Mouse (Mus musculus) limb, embryonic 12.5 days (tissue): ENCODE results near the gene Fut2. TPM values are rescaled to one million over a fixed set of nuclear protein-coding genes. Genes with fewer than 3 reads are reported as not detected.

ENCODE experiments used
- ATAC-seq: fragments of 200-750 bp; cut with Nextera tagmentation; 2 replicates; pipeline ENCODE4 v1.8.0; 2017; ENCODE audit warnings: low read depth, moderate TSS enrichment; ENCODE audit not compliant: insufficient number of reproducible peaks, insufficient read depth, low FRiP score, low TSS enrichment
- H3K27ac ChIP-seq: fragments of 300-500 bp; sonication (generic); 2 replicates; pipeline ENCODE4 v1.5.1; 2016; ENCODE audit warnings: mild to moderate bottlenecking, moderate library complexity
- H3K27me3 ChIP-seq: fragments of 300-500 bp; sonication (generic); 2 replicates; pipeline ENCODE4 v1.6.1; 2016; ENCODE audit warnings: mild to moderate bottlenecking, moderate library complexity
- H3K36me3 ChIP-seq: fragments of 300-500 bp; sonication (generic); 2 replicates; pipeline ENCODE4 v1.6.1; 2016; ENCODE audit warnings: mild to moderate bottlenecking, moderate library complexity
- H3K4me1 ChIP-seq: fragments of 300-500 bp; sonication (generic); replicated peaks from 2 replicates; pipeline ENCODE4 v1.6.1; 2016
- H3K4me2 ChIP-seq: fragments of 300-500 bp; sonication (generic); 2 replicates; pipeline ENCODE4 v1.6.1; 2016; ENCODE audit warnings: mild to moderate bottlenecking, moderate library complexity
- H3K4me3 ChIP-seq: fragments of 300-500 bp; sonication (generic); replicated peaks from 2 replicates; pipeline ENCODE4 v1.5.1; 2016; ENCODE audit warnings: mild to moderate bottlenecking
- H3K9ac ChIP-seq: fragments of 300-500 bp; sonication (generic); replicated peaks from 2 replicates; pipeline ENCODE4 v1.6.1; 2016; ENCODE audit warnings: mild to moderate bottlenecking, moderate library complexity
- H3K9me3 ChIP-seq: fragments of 300-500 bp; sonication (generic); 2 replicates; pipeline ENCODE4 v1.6.1; 2016; ENCODE audit warnings: mild to moderate bottlenecking, moderate library complexity
- WGBS: fragments of 180-500 bp; shearing (Covaris S2); methylation state at CpG from one replicate; pipeline ENCODE4 v1.1.7; 2016; 5-methylcytosine and 5-hydroxymethylcytosine counted together
- polyA plus RNA-seq: library from polyadenylated mRNA; unstranded; fragments of >200 nt; fragmentation: Nextera tagmentation; extraction: Ambion mirVana; gene quantifications from 2 replicates; pipeline ENCODE4 v1.2.1, GENCODE M21; 2016

Fut2 gene
- polyA plus RNA-seq, 1 experiment from 2014 or later = 0.15 TPM

DNA sequence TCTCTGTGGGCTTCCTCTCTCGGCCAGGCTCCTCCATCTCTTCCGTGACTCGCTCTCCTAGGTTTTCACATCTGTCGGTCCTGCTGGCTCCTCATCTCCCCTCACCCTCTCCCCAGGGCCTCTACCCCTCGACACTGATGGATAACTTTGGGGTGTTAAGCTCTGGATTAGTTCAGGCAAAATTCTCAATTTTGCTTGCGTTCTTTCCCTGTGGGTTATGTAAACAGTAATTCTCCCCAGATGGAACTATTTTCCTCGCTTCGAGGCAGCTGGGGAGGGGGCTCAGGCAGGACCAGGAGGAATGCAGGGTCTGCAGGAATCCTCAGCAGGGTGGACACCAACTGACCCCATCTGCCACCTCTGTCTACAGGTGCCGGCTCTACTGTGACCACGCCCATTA is 19.6 kb upstream of the Fut2 start:
- no peak for ATAC-seq
- Histone ChIP-seq H3K4me1 (peaks cover 28% of the 10 kb centered on the region), H3K27me3 (0 out of 2 replicates have a peak, but pooled peaks cover 6% of the 10 kb centered on the region), H3K36me3 (no peaks in the 10 kb centered on the region), H3K4me3 (no peak overlapping the region), H3K9ac (no peak overlapping the region; the same call in 1 of the 2 replicates), H3K9me3 (no peaks in the 10 kb centered on the region), H3K27ac (peak overlapping the region; percentile 57; the same call in 1 of the 2 replicates), H3K4me2 (0 out of 2 replicates have a peak overlapping the region, but pooled peaks have one; percentile 2)
- WGBS = 28% methylated on average over 10 of the region's 10 CpGs

DNA sequence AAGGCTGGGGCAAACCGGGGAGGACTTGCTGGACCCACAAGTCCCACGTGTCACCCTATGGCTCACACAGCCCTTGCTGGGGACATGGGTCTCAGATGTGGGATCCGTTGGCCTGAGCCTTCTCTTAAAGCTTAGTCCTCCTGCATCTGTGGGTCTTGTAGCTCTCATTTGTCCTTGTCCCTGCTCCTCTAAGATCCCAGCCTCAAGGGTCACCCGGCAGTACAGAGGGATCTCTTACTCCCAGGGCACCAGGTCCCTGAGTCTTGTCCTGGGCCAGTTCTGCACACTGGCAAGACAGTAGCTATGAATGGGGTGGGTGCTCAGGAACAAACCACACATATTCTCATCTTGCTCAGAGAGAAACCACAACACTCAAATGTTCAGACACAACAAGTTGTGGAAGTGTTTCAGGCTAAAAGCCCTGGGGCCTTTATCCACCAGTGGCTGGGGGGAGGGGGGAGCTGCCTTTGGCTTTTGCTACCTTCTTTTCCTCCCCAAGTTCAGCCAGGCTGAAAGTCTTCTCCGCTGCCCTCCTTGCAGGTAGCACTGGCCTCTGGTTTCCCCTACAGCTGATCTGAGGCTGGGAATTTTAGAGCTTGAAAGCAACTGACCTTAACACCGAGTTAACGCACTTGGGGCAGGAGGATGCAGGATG is 17.3 kb upstream of the Fut2 start, which contains the start of gene Ntn5:
Gene Ntn5 (plus strand): TSS at position 627 of the 655 bp plus-strand sequence.
- no peaks in the 10 kb centered on the region for H3K36me3 ChIP-seq
- peak within 1 kb of the TSS; percentile 40; the same call in 1 of the 2 replicates for H3K4me2 ChIP-seq
- WGBS = 77% methylated on average over 7 of the region's 7 CpGs
- H3K27me3 ChIP-seq = 0 out of 2 replicates have a peak, but pooled peaks cover 6% of the 10 kb centered on the region
- H3K4me1 ChIP-seq = peaks cover 21% of the 10 kb centered on the region
- H3K4me3 ChIP-seq = no peak within 1 kb of the TSS
- H3K9ac ChIP-seq = 0 out of 2 replicates have a peak within 1 kb of the TSS, but pooled peaks have one; percentile 18
- H3K9me3 ChIP-seq = no peaks in the 10 kb centered on the region
- ATAC-seq = no peak
- H3K27ac ChIP-seq = no peak within 1 kb of the TSS; the same call in 1 of the 2 replicates

GRCm38 (mm10) chr7:45682144-45683126 is 16.2 kb upstream of the Fut2 start:
- 29% methylated on average over 14 of the region's 14 CpGs for WGBS
- H3K9me3 ChIP-seq = no peaks in the 10 kb centered on the region
- peak overlapping the region; percentile 40 for H3K4me2 ChIP-seq
- 0 out of 2 replicates have a peak overlapping the region, but pooled peaks have one; percentile 31 for H3K9ac ChIP-seq
- 0 out of 2 replicates have a peak overlapping the region, but pooled peaks have one; percentile 9 for H3K4me3 ChIP-seq
- peak; percentile 61 for ATAC-seq
- H3K4me1 ChIP-seq = peaks cover 21% of the 10 kb centered on the region
- H3K27ac ChIP-seq = peak overlapping the region; percentile 67
- H3K27me3 ChIP-seq = 0 out of 2 replicates have a peak, but pooled peaks cover 6% of the 10 kb centered on the region
- no peaks in the 10 kb centered on the region for H3K36me3 ChIP-seq

- Histone ChIP-seq H3K36me3 (no peaks in the 10 kb centered on the region), H3K27me3 (0 out of 2 replicates have a peak, but pooled peaks cover 2% of the 10 kb centered on the region), H3K27ac (no peak overlapping the region), H3K4me3 (no peak overlapping the region), H3K9me3 (no peaks in the 10 kb centered on the region), H3K4me2 (no peak overlapping the region), H3K4me1 (peaks cover 17% of the 10 kb centered on the region), H3K9ac (no peak overlapping the region)
- 85% methylated on average over 8 of the region's 8 CpGs for WGBS
- no peak for ATAC-seq
Measured at GRCm38 (mm10) chr7:45681046-45681736, 15.0 kb upstream of the Fut2 start.

DNA sequence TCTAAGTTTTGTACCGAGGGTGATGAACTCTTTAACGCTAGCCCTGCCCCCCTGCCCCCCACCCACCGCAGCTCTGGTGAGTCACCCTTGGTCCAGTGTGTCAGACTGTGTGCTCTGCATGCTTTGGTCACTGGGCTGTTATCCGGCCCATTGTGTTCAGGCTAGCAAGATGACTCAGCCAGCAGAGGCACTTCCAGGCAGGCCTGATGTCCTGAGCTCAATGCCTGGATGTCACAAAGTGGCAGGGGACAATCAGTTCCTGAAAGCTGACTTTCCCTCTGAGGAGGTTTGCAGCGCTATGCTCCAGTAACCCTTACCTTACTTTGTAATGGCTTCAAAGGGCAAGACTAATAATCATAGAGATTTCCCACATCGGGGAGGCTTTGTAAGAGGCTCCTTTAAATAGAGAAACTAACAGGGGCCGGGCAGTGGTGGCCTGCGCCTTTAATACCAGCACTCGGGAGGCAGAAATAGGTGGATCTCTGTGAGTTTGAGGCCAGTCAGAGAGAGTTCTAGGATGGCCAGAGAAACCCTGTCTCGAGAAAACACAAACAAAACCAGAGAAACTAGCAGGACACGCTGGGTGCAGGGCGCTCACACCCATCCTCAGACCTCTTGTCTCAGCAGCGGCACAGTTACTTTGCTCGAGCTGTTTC is 13.9 kb upstream of the Fut2 start:
- no peak overlapping the region for H3K4me2 ChIP-seq
- no peak overlapping the region for H3K9ac ChIP-seq
- no peaks in the 10 kb centered on the region for H3K27me3 ChIP-seq
- no peak overlapping the region for H3K27ac ChIP-seq
- H3K9me3 ChIP-seq = no peaks in the 10 kb centered on the region
- H3K4me3 ChIP-seq = no peak overlapping the region
- WGBS = 83% methylated on average over 14 of the region's 14 CpGs
- H3K4me1 ChIP-seq = peaks cover 6% of the 10 kb centered on the region; the same call in 1 of the 2 replicates
- ATAC-seq = no peak
- no peaks in the 10 kb centered on the region for H3K36me3 ChIP-seq

- Histone ChIP-seq H3K4me3 (no peak overlapping the region), H3K4me2 (no peak overlapping the region), H3K27ac (no peak overlapping the region), H3K9ac (no peak overlapping the region), H3K36me3 (no peaks in the 10 kb centered on the region), H3K4me1 (no peaks in the 10 kb centered on the region; the same call in 1 of the 2 replicates), H3K9me3 (no peaks in the 10 kb centered on the region), H3K27me3 (no peaks in the 10 kb centered on the region)
- no peak for ATAC-seq
- WGBS = 92% methylated on average over 14 of the region's 14 CpGs
Measured at GRCm38 (mm10) chr7:45678513-45678912, 12.3 kb upstream of the Fut2 start.

- H3K27ac ChIP-seq = no peak overlapping the region
- H3K27me3 ChIP-seq = no peaks in the 10 kb centered on the region
- H3K36me3 ChIP-seq = no peaks in the 10 kb centered on the region
- no peaks in the 10 kb centered on the region; the same call in 1 of the 2 replicates for H3K4me1 ChIP-seq
- H3K9ac ChIP-seq = no peak overlapping the region
- H3K9me3 ChIP-seq = no peaks in the 10 kb centered on the region
- H3K4me3 ChIP-seq = no peak overlapping the region
- no peak for ATAC-seq
- 66% methylated on average over 7 of the region's 7 CpGs for WGBS
- no peak overlapping the region for H3K4me2 ChIP-seq
Measured at GRCm38 (mm10) chr7:45677627-45678295, 11.6 kb upstream of the Fut2 start.

DNA sequence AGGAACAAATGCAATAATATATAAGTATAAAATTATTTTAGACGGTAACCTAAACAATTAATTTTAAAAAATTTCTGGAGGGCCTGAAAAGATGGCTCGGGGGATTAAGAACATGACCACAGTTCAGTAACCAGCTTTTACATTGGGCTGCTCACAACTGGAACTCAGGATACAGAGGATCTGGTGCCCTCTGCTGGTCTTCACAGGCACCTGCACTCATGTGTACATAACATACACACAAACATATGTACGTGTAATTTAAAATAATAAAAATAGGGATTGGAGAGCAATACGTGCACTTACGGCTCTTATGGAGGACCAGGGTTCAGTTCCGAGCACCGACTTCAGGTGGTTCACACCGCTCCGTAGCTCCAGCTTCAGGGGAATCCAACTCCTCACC is 2.7 kb upstream of the Fut2 start:
- WGBS = 92% methylated on average over 9 of the region's 9 CpGs
- Histone ChIP-seq H3K27ac (no peak overlapping the region), H3K4me3 (no peak overlapping the region), H3K4me2 (no peak overlapping the region), H3K36me3 (no peaks in the 10 kb centered on the region), H3K27me3 (no peaks in the 10 kb centered on the region), H3K4me1 (peaks cover 13% of the 10 kb centered on the region; the same call in 1 of the 2 replicates), H3K9me3 (0 out of 2 replicates have a peak, but pooled peaks cover 3% of the 10 kb centered on the region), H3K9ac (no peak overlapping the region)
- ATAC-seq = no peak

DNA sequence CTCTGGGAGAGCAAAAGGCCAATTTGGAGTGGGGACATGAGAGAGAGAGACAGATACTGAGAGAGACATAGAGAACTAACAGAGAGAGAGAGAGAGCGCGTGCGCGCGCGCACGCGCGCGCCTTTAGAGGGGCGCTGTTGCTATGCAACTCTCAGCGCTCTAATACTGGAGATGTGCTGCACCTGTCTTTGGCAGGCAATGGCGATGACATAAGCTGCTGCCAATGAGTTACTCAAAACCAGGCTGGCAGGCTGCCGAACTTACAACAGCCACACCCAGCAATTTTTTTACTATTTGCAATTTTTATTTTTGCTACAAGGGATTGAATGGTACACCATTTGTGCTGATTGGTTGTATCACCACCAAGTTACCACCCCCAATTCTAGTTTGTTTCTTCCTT is 1.6 kb upstream of the Fut2 start:
- H3K4me3 ChIP-seq = no peak overlapping the region
- 0 out of 2 replicates have a peak, but pooled peaks cover 3% of the 10 kb centered on the region for H3K9me3 ChIP-seq
- ATAC-seq = no peak
- peaks cover 13% of the 10 kb centered on the region; the same call in 1 of the 2 replicates for H3K4me1 ChIP-seq
- H3K27me3 ChIP-seq = no peaks in the 10 kb centered on the region
- no peaks in the 10 kb centered on the region for H3K36me3 ChIP-seq
- H3K27ac ChIP-seq = no peak overlapping the region
- 81% methylated on average over 14 of the region's 14 CpGs for WGBS
- H3K9ac ChIP-seq = no peak overlapping the region
- H3K4me2 ChIP-seq = no peak overlapping the region
